Mouse (Mus musculus) testis, adult 2 months (tissue): ENCODE results near the gene Togaram2.

ENCODE experiments used
- CTCF ChIP-seq: fragments of 200-500 bp; IDR thresholded peaks from 2 replicates; pipeline ENCODE4 v1.5.1; 2012; ENCODE audit warnings: low read depth, mild to moderate bottlenecking, inconsistent platforms, low read length, moderate library complexity; ENCODE audit not compliant: control insufficient read depth, insufficient read depth, insufficient replicate concordance
- POLR2A ChIP-seq: fragments of 200-500 bp; IDR thresholded peaks from 2 replicates; pipeline ENCODE4 v1.6.1; 2012; ENCODE audit warnings: low read depth, mild to moderate bottlenecking, inconsistent platforms, low read length, moderate library complexity; ENCODE audit not compliant: control insufficient read depth

DNA sequence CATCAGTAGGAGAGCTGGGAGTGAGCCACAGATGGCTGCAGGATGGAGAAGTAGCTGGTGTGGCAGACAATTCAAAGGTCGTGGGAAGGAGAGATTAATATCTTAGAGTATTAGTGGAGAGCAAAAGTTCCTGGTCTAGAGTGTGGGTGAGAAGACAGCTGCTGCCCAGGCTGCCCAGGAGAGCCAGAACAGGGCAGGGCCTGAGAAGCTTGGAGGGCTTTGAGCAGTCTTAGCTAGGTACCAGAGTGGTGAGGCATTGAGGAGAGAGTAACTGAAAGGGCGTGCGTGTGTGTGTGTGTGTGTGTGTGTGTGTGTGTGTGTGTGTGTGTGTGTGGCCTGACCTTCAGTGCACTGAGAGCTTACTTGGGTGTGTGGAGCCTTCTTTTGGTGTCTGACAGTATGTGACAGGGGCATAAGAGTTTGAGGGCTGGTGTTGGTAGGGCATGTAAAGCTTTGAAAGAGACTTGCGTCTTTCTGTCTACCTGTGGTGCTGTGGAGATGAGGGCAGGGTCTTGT lies 35.3 kb upstream of the Togaram2 start:
- TF ChIP-seq CTCF (no peak), POLR2A (no peak)
